Mouse (Mus musculus): ENCODE results near the gene Dlx5.

The Dlx5 gene

GRCm38 (mm10) chr6:6876731-6877130, 5.2 kb downstream of the Dlx5 start:
- no peak for DNase-seq (ENCODE audit: inconsistent age in 2 of 2, low spot score in 1 of 2)

DNA sequence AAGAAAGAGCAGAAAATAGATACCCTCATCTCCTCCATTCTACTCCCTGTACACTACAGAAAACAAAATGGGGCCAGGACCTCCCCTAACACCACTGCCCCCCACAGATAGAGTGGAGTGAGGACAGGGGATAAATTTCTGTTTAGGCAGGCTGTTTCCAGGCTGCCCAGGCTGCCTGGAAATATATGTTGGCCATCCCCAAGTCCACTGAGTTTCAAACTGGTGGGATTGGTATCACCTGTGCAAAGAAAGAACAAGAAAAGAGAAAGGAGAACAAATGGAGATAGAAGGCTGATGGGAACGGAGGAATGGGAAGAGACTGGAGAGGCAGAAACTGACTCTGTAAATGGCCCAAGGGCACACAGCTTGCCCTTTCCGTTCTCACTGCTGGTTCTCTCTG, 5.7 kb downstream of the Dlx5 start:
- no peak for DNase-seq (ENCODE audit: inconsistent age in 2 of 2, low spot score in 1 of 2)

- DNase-seq (ENCODE audit: inconsistent age in 2 of 2, low spot score in 1 of 2) = no peak
These were observed 6.2 kb downstream of the Dlx5 start for GRCm38 (mm10) chr6:6875676-6876075.

DNA sequence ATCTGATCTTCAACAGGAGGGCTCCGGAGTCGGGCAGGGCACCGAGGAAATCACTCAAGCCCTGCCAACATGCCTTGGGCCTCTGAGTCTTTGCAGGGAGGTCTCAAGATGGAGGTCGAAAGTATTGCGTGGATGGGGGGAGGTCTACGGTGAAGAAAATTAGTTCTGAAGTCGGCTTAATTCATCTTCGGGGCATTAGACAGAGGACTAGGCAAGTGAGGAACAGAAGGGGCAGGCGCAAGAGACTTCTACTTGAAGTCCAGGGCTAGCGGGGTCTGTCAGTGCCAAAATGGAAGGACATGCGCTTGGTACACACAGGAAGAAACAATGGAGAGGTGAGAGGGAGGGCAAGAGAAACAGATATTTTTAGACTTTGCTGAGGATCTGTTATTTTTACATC, 6.7 kb downstream of the Dlx5 start:
- DNase-seq (ENCODE audit: inconsistent age in 2 of 2, low spot score in 1 of 2) = no peak

DNA sequence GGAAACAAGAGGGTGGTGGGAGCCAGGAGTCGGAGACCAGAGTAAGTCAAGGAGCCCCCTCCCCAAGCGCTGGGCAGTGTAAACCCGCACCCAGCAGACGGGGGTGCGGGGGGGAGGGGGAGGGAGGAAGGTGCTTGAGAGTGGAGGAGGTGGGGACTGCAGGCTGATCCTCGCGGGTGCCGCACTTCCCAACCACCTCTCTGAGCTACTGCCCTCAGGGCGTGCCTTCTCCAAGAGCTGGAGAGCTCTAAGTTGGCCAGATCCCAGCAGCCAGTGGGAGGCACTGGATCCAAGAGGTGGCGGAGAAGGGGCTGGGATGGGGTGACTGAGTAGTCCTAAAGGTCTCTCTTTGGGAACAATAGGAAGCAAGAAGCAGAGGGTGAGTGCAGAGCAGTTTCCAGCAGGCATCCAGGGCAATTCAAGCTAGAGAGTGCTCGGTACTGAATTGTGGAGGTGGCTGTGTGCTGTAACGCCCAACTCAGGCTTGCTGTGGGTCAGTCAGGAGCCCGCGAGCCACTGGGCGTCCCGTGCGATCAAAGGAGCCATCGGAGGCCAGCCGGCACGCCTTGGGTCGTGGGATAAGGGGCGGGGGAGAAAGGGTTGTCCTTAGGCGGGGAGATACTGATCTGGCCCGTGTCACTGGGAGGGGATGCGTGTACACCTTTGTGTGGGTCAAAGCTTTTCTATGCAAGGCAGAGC, 7.7 kb downstream of the Dlx5 start:
- peak in 1 of 2 experiments; percentile 38 for DNase-seq (ENCODE audit: inconsistent age in 2 of 2, low spot score in 1 of 2)

DNA sequence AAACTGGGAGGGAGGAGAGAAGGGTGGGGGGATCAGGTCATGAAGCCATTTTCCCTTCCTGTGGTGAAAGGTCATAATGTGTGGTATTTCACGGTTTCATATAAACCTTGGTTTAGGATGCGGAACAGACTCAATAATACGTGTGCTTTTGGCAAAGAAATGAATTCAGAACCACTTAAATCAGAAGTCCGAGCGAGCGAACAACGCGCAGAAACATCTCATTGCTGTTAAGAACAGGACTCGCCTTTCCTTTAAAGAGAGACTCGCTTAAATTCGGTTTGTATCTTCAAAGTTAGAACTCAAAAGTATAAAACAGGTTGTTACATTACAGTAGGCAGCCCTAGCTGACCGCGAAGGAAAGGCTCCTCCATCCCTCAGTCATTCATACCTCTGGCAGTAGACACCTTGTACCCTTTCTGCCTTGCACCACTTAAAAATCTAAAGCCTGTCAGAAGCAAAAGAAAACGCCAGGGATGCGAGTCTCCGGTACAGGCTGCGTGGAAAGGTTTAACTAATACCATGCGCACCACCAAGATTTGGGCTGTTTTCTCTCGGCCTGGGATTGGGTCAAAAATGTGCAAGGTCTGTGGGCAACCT, 8.3 kb downstream of the Dlx5 start:
- no peak for DNase-seq (ENCODE audit: inconsistent age in 2 of 2, low spot score in 1 of 2)

GRCm38 (mm10) chr6:6872873-6873272, 9.0 kb downstream of the Dlx5 start:
- DNase-seq (ENCODE audit: inconsistent age in 2 of 2, low spot score in 1 of 2) = no peak

- no peak for DNase-seq (ENCODE audit: inconsistent age in 2 of 2, low spot score in 1 of 2)
These were observed 10.2 kb downstream of the Dlx5 start for GRCm38 (mm10) chr6:6871692-6872091.

DNA sequence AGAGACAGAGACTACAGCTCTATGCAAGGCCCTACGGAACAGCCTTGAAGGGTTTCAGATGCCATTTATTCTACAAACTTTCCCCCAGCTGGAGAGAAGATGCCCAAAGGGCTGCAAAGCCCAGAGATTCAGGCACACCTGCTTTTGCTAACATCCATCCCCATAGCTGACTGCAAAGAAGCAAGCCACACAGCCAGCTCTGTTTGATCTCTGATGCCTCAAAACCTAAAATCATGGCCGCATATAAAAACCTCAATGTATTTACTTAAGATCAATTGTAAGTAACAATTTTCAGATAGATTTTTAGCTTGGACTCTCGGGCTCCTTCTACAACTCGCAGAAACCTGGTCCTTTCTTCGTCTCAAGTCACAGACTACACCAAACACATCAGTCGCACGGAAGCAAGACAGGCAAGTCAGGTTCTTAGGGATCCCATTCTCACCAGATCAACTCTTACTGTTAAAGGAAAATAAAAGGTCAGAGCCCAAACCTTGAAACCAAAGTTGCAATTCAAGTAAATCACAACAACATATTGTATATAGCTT, 10.9 kb downstream of the Dlx5 start:
- no peak for DNase-seq (ENCODE audit: inconsistent age in 2 of 2, low spot score in 1 of 2)

GRCm38 (mm10) chr6:6869961-6870800, 11.7 kb downstream of the Dlx5 start:
- no peak for DNase-seq (ENCODE audit: inconsistent age in 2 of 2, low spot score in 1 of 2)

- DNase-seq (ENCODE audit: inconsistent age in 2 of 2, low spot score in 1 of 2) = no peak
These were observed 12.7 kb downstream of the Dlx5 start for GRCm38 (mm10) chr6:6869041-6869685.

GRCm38 (mm10) chr6:6867031-6867430, 14.9 kb downstream of the Dlx5 start:
- DNase-seq (ENCODE audit: inconsistent age in 2 of 2, low spot score in 1 of 2) = no peak

DNA sequence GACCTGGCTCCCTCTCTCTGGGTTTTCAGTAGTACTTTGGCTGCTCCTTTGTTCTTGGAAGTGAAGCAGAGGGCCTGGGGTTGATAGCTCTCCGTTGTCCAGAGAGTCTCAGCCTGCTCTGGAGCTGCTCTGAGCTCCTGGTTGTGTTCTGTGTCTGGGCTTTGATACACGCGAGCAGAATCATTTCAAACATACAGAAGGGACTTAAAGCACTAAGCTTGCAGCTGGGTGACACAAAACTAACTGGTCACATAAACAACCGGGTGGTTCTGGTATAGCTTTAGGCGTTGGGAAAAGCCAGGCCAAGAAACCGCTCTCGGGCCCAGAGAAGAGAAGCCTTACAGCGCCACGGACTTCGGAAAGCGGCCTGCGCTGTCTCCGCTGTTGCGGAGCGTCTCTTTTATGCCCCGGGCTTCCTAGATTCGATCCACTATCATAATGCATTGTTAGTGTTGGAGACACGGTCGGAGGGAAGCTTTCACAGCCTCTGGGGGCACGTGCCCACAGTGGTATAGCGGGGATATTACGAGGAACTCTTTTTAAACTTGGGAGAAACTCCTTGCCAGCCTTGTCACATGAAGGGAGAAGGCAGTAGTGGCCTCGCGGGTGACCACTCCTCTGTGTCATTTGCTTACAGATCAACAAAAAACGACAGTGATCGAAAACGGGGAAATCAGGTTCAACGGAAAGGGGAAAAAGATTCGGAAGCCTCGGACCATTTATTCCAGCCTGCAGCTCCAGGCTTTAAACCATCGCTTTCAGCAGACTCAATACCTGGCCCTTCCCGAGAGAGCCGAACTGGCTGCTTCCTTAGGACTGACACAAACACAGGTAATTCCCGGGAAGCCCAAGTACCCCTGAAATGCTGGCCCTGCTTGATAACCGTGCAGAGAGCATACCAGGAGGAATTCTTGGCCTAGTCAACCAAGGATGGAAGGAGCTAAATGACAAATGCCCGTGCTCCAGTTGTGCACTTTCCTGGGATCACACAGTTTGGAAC, 17.1 kb downstream of the Dlx5 start:
- DNase-seq (ENCODE audit: inconsistent age in 2 of 2, low spot score in 1 of 2) = peak in 1 of 2 experiments; percentile 44

GRCm38 (mm10) chr6:6863955-6864354, 17.9 kb downstream of the Dlx5 start:
- no peak for DNase-seq (ENCODE audit: inconsistent age in 2 of 2, low spot score in 1 of 2)

GRCm38 (mm10) chr6:6863160-6863870, 18.6 kb downstream of the Dlx5 start, which contains the start of gene Dlx6:
TSS of gene Dlx6 (plus strand) at chr6:6863334.
- DNase-seq (ENCODE audit: inconsistent age in 2 of 2, low spot score in 1 of 2) = peak in 1 of 2 experiments; percentile 58

- DNase-seq (ENCODE audit: inconsistent age in 2 of 2, low spot score in 1 of 2) = peak; percentile 42 to 69
These were observed 19.3 kb downstream of the Dlx5 start for GRCm38 (mm10) chr6:6862611-6863010.

- no peak for DNase-seq (ENCODE audit: inconsistent age in 2 of 2, low spot score in 1 of 2)
These were observed 20.0 kb downstream of the Dlx5 start for GRCm38 (mm10) chr6:6861798-6862428.

- no peak for DNase-seq (ENCODE audit: inconsistent age in 2 of 2, low spot score in 1 of 2)
These were observed 20.6 kb downstream of the Dlx5 start for GRCm38 (mm10) chr6:6861086-6861797.
